Mouse (Mus musculus) E14TG2a.4 (cell line): ENCODE measurements at regions not wholly inside any gene's neighbourhood (a gene's known extent, or its start where the extent isn't known, plus 50 kb on each side); places are given as distances from the start of the nearest gene placed in this dataset.
"Not testable (repeated sequence)": the region's sequence is repeated elsewhere in the genome, so short reads cannot be mapped to it uniquely, and the experiment has no call there.

ENCODE experiments used
- H3K27me3 ChIP-seq: 2 replicates; pipeline ENCODE4 v1.6.1; 2014; ENCODE audit warnings: low read length, control low read depth; ENCODE audit not compliant: insufficient read depth
- H3K36me3 ChIP-seq: 2 replicates; pipeline ENCODE4 v1.6.1; 2014; ENCODE audit warnings: low read length, control low read depth; ENCODE audit not compliant: insufficient read depth
- H3K4me1 ChIP-seq: replicated peaks from 2 replicates; pipeline ENCODE4 v1.6.1; 2014; ENCODE audit warnings: low read depth, low read length, control low read depth
- H3K4me3 ChIP-seq: replicated peaks from 2 replicates; pipeline ENCODE4 v1.5.1; 2014; ENCODE audit warnings: mild to moderate bottlenecking, low read length
- H3K9me3 ChIP-seq: 2 replicates; pipeline ENCODE4 v1.6.1; 2014; ENCODE audit warnings: low read length, control low read depth
- CTCF ChIP-seq: conservative IDR thresholded peaks from 2 replicates; pipeline ENCODE4 v1.5.1; 2014; ENCODE audit warnings: low read length
- NANOG ChIP-seq: IDR thresholded peaks from 2 replicates; pipeline ENCODE4 v1.6.1; 2014; ENCODE audit warnings: borderline replicate concordance, low read length, mixed read lengths
- POU5F1 ChIP-seq: IDR thresholded peaks from 2 replicates; pipeline ENCODE4 v1.6.1; 2014; ENCODE audit warnings: low read length, borderline replicate concordance

DNA sequence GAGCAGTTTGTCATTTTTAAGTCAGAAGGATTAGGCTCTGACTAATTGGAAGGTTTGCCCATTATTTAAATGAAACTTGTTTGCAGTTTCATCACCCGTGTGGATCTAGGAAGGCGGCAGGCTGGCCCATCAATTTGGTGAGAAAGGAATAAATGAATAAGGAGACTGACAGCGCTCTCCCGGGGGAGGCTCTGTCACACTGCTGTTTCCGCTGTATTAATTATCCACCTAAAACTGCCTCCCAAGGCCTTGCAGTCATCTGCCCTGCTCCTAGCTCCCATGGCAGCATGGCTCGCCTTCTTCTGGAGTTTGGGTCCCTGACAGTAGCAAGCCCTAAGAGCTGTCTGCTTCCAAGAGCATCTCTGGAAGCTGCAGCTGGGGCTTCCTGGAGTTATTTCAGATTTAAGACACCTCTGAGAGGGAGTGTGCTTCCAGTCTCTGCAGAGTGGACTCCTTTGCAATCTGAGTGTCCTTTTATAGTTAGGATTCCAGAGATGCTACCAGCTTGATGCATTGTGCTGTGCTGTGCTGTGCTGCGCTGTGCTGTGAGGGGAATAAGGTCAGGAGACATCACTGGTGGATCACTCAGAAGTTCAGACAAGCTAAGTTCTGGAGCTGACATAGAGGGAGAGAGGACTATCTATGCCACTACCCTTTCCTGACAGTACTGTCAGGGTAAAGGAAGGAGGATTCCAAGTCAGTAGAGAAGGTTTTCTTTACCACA is 452.9 kb upstream of the Arid1b start:
- no peak overlapping the region for H3K4me3 ChIP-seq
- H3K4me1 ChIP-seq = no peaks in the 10 kb centered on the region
- H3K27me3 ChIP-seq = no peaks in the 10 kb centered on the region
- TF ChIP-seq NANOG (no peak), CTCF (no peak), POU5F1 (no peak)
- no peaks in the 10 kb centered on the region for H3K36me3 ChIP-seq
- no peaks in the 10 kb centered on the region for H3K9me3 ChIP-seq

DNA sequence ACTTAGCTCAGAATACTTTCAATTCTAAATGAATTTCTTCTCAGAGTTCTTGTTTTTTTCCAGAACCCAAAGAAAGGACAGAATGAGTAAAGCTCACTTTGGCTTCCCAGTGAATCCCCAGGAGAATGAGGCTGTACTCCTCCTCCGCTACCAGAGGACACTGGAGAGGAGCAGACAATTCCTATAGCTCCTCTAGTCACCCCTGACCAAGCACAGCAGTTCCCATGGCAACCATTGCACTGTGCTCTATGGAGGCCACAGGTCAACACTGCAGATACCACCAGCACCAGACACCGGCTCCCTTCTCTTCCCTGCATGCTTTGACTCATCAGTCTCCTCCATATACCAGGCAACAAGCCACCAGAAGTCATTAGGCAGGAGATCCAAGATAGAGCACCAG is 447.6 kb upstream of the Arid1b start:
- no peak for TF ChIP-seq NANOG
- TF ChIP-seq POU5F1 = no peak
- no peak for TF ChIP-seq CTCF
- Histone ChIP-seq H3K4me3 (no peak overlapping the region), H3K36me3 (no peaks in the 10 kb centered on the region), H3K4me1 (no peaks in the 10 kb centered on the region), H3K9me3 (no peaks in the 10 kb centered on the region), H3K27me3 (no peaks in the 10 kb centered on the region)

DNA sequence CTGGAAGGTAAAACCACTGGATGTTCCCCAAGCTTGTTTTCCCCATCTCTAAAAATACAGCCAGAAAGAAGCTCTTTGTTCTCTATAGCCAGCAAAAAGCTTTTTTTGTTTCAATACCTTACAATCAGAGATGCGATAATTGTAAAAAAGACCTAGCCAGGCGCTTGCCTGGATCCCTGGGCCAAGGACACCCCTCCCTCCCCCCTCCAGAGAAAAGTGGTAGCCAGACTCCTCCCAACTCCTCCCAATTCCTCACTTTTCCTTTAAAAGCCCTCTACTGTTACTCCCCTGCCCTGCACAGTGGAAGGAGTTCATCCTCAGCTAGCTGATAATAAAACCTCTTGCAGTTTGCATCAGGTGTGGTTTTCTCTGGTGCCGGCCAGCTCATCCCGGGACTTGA is 441.1 kb upstream of the Arid1b start:
- H3K27me3 ChIP-seq, H3K36me3 ChIP-seq, H3K4me1 ChIP-seq, H3K9me3 ChIP-seq, H3K4me3 ChIP-seq: not testable (repeated sequence)

DNA sequence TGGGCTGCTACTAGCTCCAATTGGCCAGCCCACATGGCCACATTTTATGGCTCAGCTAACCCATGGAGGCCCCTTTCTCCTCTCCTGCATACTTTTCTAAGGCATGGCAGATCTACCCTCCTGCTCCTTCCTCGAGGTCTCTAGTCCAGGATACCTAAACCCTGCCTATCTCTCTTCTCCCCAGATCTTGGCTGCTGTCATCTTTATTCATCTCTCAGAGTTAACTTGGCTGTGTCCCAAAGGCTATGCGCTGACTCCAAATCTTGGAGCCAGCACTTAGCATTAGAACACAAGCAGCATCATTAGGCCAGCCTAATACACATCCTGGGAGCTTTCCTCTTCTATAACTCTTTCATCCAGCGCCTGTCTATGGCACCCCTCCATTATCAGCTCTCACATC is 430.5 kb upstream of the Arid1b start:
- TF ChIP-seq NANOG = no peak
- TF ChIP-seq CTCF = no peak
- no peak for TF ChIP-seq POU5F1
- no peaks in the 10 kb centered on the region for H3K9me3 ChIP-seq
- H3K4me1 ChIP-seq = no peaks in the 10 kb centered on the region
- H3K27me3 ChIP-seq = no peaks in the 10 kb centered on the region
- no peaks in the 10 kb centered on the region for H3K36me3 ChIP-seq
- H3K4me3 ChIP-seq = no peak overlapping the region

DNA sequence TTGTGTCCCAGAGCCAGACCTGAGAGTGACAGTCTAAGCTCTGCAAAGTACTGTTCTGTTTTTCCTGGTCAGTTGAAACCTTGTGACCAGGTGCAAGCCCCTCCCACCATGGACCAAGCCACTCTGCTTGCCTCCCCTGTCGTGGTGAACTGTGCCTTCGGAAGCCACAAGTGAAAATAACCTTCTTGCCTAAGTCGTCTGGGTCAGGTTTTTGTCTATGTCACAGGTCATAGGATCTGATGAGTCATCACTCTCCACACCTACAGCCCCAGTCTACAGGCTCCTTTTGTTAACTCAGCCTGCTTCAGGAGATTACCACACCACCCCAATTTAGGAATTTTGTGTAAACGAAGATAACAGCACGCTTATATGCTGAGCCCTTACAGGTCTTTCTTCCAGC is 417.2 kb upstream of the Arid1b start:
- no peak for TF ChIP-seq CTCF
- TF ChIP-seq NANOG = no peak
- TF ChIP-seq POU5F1 = no peak

DNA sequence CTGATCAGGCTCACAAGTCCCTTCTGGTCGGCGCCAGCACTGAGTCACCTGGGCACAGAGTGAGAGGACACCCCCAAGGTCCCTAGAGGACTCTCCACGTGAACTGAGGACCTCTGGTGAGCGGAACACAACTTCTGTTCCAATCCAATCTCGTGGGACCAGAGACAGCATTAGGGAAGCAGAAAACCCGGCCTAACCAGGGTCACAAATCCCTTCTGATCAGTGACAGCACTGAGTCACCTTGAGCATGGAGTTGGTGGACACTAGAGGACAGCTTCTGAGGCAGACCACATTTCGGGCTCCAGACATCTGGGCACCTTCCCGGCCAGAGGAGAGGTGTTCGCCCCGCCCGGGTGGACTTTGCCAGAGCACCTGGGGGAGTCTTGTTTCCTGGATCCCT is 412.3 kb upstream of the Arid1b start:
- Histone ChIP-seq H3K4me1 (no peaks in the 10 kb centered on the region), H3K9me3 (peaks cover 13% of the 10 kb centered on the region), H3K36me3 (no peaks in the 10 kb centered on the region), H3K27me3 (no peaks in the 10 kb centered on the region), H3K4me3 (no peak overlapping the region)
- no peak for TF ChIP-seq POU5F1
- no peak for TF ChIP-seq NANOG

More for the DNA sequence above, 417.2 kb upstream of the Arid1b start:
- no peaks in the 10 kb centered on the region for H3K27me3 ChIP-seq
- no peaks in the 10 kb centered on the region for H3K36me3 ChIP-seq
- no peaks in the 10 kb centered on the region for H3K4me1 ChIP-seq
- no peak overlapping the region for H3K4me3 ChIP-seq
- peaks cover 11% of the 10 kb centered on the region for H3K9me3 ChIP-seq

DNA sequence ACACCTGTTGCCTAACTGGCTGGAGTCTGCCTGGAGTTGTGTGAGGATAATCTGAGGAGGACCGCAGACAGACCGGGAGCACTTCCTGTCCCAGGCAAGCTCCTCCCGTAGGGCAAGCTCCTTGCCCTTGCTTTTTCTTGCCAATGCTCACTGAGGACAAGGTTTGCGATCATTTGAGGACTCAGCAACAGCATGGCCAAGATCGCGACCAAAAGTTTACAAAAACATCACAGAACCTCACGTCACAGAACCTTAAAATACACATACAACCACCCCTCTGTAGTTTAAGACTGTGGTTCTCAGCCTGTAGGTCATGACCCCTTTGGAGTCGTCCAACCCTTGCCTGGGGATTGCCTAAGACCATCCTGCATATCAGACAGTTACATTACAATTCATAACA is 383.7 kb upstream of the Arid1b start:
- Histone ChIP-seq H3K9me3 (no peaks in the 10 kb centered on the region; the same call in 1 of the 2 replicates), H3K4me1 (no peaks in the 10 kb centered on the region), H3K36me3 (no peaks in the 10 kb centered on the region), H3K4me3 (no peak overlapping the region), H3K27me3 (no peaks in the 10 kb centered on the region)
- TF ChIP-seq POU5F1 (no peak), CTCF (no peak), NANOG (no peak)

DNA sequence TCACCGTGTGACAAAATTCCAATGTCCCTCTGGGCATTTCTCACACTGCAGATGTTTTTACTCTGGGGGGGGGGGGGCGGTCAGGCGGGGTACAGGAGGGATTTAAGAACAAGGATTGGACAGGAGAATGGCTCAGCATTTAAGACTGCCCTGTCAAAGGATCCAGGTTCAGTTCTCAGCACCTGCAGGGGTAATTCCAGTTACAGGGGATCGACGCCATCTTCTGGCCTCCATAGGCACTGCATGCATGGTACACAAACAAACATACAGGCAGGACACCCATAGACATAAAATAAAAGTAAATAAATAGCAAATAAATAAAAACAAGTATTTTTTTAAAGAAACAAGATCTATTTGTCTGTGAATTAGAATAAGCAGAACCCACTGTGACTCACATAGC is 383.1 kb upstream of the Arid1b start:
- Histone ChIP-seq H3K36me3 (no peaks in the 10 kb centered on the region), H3K4me3 (no peak overlapping the region), H3K27me3 (no peaks in the 10 kb centered on the region), H3K9me3 (no peaks in the 10 kb centered on the region; the same call in 1 of the 2 replicates), H3K4me1 (no peaks in the 10 kb centered on the region)
- TF ChIP-seq NANOG = no peak
- peak; percentile 72 for TF ChIP-seq CTCF

DNA sequence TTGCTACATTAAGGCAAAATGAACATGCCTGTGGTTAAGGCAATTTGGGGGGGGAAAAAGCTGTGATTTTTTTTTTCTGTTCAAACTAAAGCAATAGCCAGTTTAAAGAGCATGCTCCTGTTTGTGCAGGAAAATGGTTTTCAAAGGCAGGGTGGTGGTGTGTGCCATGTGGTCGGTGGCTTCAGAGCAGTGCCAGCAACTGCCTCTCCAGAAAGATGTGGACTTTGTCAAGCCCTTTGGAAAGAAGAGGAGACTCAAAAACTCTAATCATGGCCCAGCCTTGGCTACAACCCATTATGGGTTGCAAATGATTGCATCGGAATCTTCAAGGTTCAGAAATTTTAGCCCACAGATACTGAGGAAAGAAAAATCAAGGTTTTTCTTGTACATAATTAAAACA is 382.4 kb upstream of the Arid1b start:
- no peaks in the 10 kb centered on the region; the same call in 1 of the 2 replicates for H3K9me3 ChIP-seq
- H3K36me3 ChIP-seq = no peaks in the 10 kb centered on the region
- no peak overlapping the region for H3K4me3 ChIP-seq
- no peaks in the 10 kb centered on the region for H3K27me3 ChIP-seq
- TF ChIP-seq CTCF (no peak), NANOG (no peak), POU5F1 (no peak)
- H3K4me1 ChIP-seq = no peaks in the 10 kb centered on the region
